Mouse (Mus musculus) liver, embryonic 16.5 days (tissue): ENCODE results near the gene Prr7. TPM values are rescaled to one million over a fixed set of nuclear protein-coding genes. Genes with fewer than 3 reads are reported as not detected.

Experiments used
- ATAC-seq: fragments of 200-750 bp; cut with Nextera tagmentation; 2 replicates; pipeline ENCODE4 v1.8.0; 2017; ENCODE audit warnings: low read depth, mild to moderate bottlenecking, moderate number of reproducible peaks, moderate library complexity
- H3K27ac ChIP-seq: fragments of 300-500 bp; sonication (generic); 2 replicates; pipeline ENCODE4 v1.5.1; 2014; ENCODE audit warnings: mild to moderate bottlenecking, low read length
- H3K27me3 ChIP-seq: fragments of 300-500 bp; sonication (generic); 2 replicates; pipeline ENCODE4 v1.6.1; 2014; ENCODE audit warnings: low read depth, low read length, mixed read lengths; ENCODE audit not compliant: control insufficient read depth, insufficient read depth
- H3K36me3 ChIP-seq: fragments of 300-500 bp; sonication (generic); 2 replicates; pipeline ENCODE4 v1.6.1; 2014; ENCODE audit warnings: mild to moderate bottlenecking; ENCODE audit not compliant: control insufficient read depth, insufficient read depth
- H3K4me1 ChIP-seq: fragments of 300-500 bp; sonication (generic); 2 replicates; pipeline ENCODE4 v1.6.1; 2014; ENCODE audit warnings: low read depth, low read length, mixed read lengths; ENCODE audit not compliant: control insufficient read depth
- H3K4me2 ChIP-seq: fragments of 300-500 bp; sonication (generic); 2 replicates; pipeline ENCODE4 v1.6.1; 2014; ENCODE audit warnings: low read depth, low read length, mixed read lengths
- H3K4me3 ChIP-seq: fragments of 300-500 bp; sonication (generic); 2 replicates; pipeline ENCODE4 v1.5.1; 2014; ENCODE audit warnings: low read depth, mild to moderate bottlenecking, low read length
- H3K9ac ChIP-seq: fragments of 300-500 bp; sonication (generic); 2 replicates; pipeline ENCODE4 v1.6.1; 2014; ENCODE audit warnings: low read depth, low read length
- H3K9me3 ChIP-seq: fragments of 300-500 bp; sonication (generic); replicated peaks from 2 replicates; pipeline ENCODE4 v1.6.1; 2016; ENCODE audit warnings: low read length; ENCODE audit not compliant: control insufficient read depth
- WGBS: fragments of 180-500 bp; shearing (Covaris S2); extraction: QIAGEN DNeasy Blood & Tissue Kit; methylation state at CpG from one replicate; pipeline ENCODE4 v1.1.7; 2014; ENCODE audit not compliant: insufficient replicate concordance; 5-methylcytosine and 5-hydroxymethylcytosine counted together
- polyA plus RNA-seq: library from polyadenylated mRNA; unstranded; fragments of >200 nt; fragmentation: Nextera tagmentation; extraction: Ambion mirVana; gene quantifications from 2 replicates; pipeline ENCODE4 v1.2.1, GENCODE M21; 2015

Gene Prr7
- not detected in 2 replicates for polyA plus RNA-seq

DNA sequence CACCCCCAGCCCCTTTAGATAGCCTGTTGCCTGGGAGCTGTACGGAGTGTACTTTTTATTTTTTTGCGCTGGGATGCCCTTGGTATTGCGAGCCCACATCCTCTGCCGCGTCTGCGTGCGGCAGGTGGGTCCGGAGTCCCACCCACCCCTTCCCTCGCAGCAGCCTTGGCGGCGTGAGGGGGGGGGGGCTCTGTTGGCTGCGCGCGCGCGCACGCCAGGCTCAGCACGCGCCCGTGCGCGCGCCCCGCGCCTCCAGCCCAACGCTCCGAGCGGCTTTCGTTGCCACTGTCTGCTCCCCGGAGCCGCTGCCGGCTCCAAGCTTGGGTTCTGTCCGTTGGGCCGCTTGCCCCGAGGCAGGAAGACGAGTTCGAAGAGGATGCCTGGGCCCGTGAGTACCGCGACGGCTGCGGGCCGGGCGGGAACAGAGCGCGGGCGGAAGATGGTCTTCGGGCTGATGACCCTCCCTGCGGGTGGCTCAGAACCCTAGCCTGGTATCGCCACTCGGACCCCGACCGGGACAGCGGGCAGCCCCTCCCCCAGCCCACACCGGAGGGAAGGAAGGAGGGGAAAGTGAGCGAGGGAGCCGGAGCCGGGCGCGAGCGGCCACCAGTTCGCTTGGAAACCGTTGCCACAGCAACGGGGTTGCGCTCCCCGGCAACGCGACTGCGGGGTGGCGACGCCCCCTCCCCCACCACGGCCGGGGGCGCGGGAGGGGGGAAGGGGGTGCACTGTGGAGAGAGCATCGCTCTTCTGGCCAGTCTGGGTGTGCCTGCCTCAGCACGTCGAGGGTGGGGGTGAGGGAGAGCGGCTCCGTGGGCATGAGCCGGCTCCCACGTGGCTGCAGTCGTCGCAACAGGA, at the start of gene Prr7:
Prr7 (plus strand) TSS at position 241 of the 858 bp plus-strand sequence.
- H3K27me3 ChIP-seq: peaks cover 41% of the 10 kb centered on the region
- H3K9me3 ChIP-seq: no peaks in the 10 kb centered on the region
- under 1% methylated on average over 76 of the region's 84 CpGs for WGBS
- H3K27ac ChIP-seq: no peak within 1 kb of the TSS
- peak within 1 kb of the TSS; percentile 72 for H3K4me2 ChIP-seq
- peak within 1 kb of the TSS; percentile 32; the same call in 1 of the 2 replicates for H3K9ac ChIP-seq
- peak within 1 kb of the TSS; percentile 56 for H3K4me3 ChIP-seq
- peaks cover 16% of the 10 kb centered on the region for H3K4me1 ChIP-seq
- peaks cover 9% of the 10 kb centered on the region for H3K36me3 ChIP-seq
- peak; percentile 37 for ATAC-seq

DNA sequence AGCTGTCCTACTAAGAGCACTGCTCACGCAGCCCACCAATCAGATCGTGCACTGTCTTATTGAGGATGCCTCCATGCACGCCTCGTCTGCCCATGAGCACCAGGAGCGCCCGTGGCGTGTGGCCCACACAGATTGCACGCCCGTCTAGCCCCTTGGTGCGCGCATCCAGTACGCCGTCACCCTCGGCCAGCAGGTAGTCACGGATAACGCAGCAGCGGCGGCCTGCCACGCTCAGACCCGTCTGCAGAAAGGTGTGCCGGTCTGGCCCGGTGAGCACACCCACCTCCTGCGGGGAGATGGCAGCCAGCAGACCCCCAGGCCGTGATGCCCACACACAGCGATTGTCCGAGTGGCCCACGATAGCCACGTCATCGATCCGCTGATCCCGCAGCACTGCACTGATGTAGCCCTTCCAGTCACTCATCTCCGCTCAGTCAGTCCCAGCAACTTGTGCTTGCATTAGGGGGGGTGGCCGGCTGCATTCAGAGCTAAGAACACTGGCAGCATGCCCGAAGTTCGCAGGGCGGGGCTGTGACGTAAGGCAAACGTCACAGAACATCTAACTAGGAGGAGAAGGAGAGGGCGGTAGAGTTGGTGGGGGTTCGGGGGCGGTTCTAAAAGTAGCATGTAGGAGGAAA, 49.2 kb upstream of the Prr7 start, which contains the start of gene Pfn3:
Pfn3 (minus strand) TSS at position 490 of the 638 bp plus-strand sequence.
- Histone ChIP-seq H3K9me3 (no peaks in the 10 kb centered on the region), H3K4me3 (no peak within 1 kb of the TSS), H3K4me2 (peak within 1 kb of the TSS; percentile 24), H3K27me3 (peaks cover 32% of the 10 kb centered on the region), H3K4me1 (peaks cover 5% of the 10 kb centered on the region), H3K9ac (no peak within 1 kb of the TSS), H3K27ac (no peak within 1 kb of the TSS), H3K36me3 (no peaks in the 10 kb centered on the region)
- 11% methylated on average over 41 of the region's 41 CpGs for WGBS
- no peak for ATAC-seq

DNA sequence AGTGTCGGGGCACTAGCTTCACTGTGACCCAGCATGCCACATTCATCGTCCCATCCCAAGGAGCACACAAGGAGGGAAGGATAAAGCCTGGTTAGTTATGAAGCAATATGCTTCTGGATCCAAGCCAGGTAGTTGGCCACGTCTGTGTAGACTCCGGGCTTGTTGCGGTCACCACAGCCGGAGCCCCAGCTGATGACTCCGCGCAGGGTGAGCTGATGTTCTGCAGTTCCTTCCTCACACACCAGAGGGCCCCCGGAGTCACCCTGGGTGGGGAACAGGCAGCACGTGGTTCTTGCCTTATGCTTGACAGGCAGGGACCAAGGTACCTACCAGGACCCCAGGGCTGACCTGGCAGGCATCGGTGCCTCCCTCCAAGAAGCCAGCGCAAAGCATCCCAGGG, 46.1 kb upstream of the Prr7 start:
- H3K9ac ChIP-seq: no peak overlapping the region
- no peak overlapping the region for H3K4me2 ChIP-seq
- no peak overlapping the region for H3K27ac ChIP-seq
- H3K9me3 ChIP-seq: no peaks in the 10 kb centered on the region
- no peaks in the 10 kb centered on the region for H3K36me3 ChIP-seq
- peaks cover 52% of the 10 kb centered on the region for H3K27me3 ChIP-seq
- WGBS: 9% methylated on average over 12 of the region's 12 CpGs
- H3K4me1 ChIP-seq: peaks cover 14% of the 10 kb centered on the region
- H3K4me3 ChIP-seq: no peak overlapping the region
- peak; percentile 58 for ATAC-seq

DNA sequence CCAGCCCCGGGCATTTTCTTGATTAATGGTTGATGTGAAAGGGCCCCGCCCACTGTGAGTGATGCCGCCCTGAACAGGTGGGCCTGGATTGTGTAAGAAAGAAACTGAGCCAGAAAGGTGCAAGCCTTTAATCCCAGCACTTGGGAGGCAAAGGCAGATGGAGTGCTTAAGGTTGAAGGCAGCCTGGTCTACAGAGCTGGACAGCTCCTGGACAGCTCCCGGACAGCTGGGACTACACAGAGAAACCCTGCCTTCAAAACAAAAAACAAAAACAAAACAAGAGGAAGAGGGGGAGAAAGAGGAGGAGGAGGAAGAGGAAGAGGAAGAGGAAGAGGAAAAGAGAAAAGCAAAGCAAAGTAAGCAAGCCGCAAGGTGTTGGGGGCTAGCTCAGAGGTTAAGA, 44.9 kb upstream of the Prr7 start:
- Histone ChIP-seq H3K4me1 (peaks cover 14% of the 10 kb centered on the region), H3K27ac (no peak overlapping the region), H3K9ac (no peak overlapping the region), H3K9me3 (no peaks in the 10 kb centered on the region), H3K36me3 (no peaks in the 10 kb centered on the region), H3K27me3 (peaks cover 47% of the 10 kb centered on the region), H3K4me2 (no peak overlapping the region), H3K4me3 (no peak overlapping the region)
- WGBS: 62% methylated on average over 5 of the region's 5 CpGs
- ATAC-seq: no peak

DNA sequence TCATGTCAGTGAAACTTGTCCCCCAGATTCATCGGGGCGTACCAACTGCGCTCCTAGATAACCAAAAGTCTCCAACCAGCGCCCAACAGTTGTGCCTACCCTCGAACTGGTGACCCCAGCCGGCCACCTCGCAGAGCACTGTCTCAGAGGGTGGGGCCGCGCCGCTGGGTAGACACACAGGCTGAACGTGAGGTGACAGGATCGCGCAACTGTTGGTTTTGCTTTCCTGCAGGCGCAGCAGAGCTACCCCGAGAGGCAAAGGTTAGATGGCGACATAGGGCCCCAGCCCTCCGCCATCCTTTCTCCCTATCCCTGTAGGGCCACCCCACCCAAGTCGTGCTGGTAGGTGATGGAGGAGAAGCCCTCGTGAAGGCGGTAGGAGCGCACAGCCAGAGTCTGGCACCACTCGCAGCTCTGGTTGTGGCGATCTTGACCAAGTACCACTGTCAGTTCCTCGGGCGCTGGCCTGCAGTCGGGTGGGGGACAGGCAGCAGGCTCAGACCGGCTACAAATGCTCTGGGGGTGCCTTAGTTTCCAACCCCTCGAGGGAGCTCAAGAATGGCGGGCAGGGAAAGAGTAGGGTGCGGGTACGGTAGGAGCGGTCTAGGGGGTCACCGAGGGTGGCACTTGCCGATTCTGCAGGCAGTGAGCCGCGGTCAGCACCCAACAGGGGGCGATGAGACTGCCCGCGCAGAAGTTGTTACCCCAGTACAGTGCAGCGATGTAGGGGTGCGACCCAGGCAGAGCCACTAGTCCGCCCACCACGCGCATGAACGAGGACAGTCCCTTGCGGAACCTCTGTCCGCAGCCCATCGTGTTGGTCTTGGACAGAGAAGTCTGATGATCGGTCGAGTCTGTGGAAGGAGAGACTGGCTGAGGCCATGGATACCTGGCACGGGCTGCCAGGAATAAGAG, 43.8 kb upstream of the Prr7 start:
- Histone ChIP-seq H3K27me3 (peaks cover 37% of the 10 kb centered on the region), H3K9me3 (no peaks in the 10 kb centered on the region), H3K4me2 (0 out of 2 replicates have a peak overlapping the region, but pooled peaks have one; percentile 6), H3K36me3 (no peaks in the 10 kb centered on the region), H3K27ac (no peak overlapping the region), H3K4me3 (no peak overlapping the region), H3K9ac (no peak overlapping the region), H3K4me1 (peaks cover 12% of the 10 kb centered on the region)
- ATAC-seq: peak; percentile 72
- WGBS: 21% methylated on average over 51 of the region's 51 CpGs

DNA sequence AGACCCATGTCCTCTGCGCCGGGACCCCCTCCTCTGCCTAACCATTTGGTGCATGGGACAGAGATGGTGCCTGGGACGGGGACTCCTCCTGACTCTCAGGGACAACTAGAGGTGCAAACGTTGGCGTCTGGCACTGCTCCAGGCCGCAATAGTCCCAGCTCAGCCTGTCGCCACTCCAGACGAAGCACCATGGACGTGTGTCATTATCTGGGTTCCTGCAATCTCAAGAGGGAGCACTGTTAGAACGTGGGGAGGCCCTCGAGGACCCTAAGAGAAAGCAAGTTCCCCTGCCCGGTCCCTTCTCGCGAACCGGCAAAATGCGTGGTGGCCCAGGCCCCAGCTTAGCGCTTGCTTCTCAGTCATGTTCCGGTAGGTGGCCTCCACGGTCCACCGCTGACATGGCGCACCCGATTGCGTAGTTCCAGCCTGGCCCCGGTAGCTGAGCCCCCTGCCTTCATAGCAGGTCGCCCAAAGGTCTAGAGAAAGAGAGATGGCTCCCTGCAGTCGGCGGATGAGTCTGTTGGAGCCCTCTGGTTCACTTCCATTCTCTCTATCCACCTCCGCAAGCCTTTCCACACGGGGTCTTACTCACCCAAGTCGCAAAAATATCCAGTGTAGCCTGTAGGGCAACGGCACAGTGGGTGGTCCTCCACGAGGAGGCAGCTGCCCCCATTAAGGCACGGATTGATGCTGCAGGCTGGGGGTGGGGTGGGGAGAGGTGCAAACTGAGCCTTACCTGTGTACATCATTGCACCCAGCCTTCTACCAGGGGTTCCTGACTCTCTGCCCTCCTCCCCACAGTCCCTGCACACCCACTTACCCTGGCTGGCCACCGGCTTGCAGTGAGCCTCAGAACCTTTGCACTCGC, 42.9 kb upstream of the Prr7 start:
- WGBS: 12% methylated on average over 35 of the region's 35 CpGs
- H3K27me3 ChIP-seq: peaks cover 37% of the 10 kb centered on the region
- no peaks in the 10 kb centered on the region for H3K9me3 ChIP-seq
- ATAC-seq: no peak
- H3K4me2 ChIP-seq: no peak overlapping the region
- H3K9ac ChIP-seq: no peak overlapping the region
- H3K27ac ChIP-seq: no peak overlapping the region
- peak overlapping the region; percentile 2; the same call in 1 of the 2 replicates for H3K4me3 ChIP-seq
- no peaks in the 10 kb centered on the region for H3K36me3 ChIP-seq
- H3K4me1 ChIP-seq: peaks cover 12% of the 10 kb centered on the region

DNA sequence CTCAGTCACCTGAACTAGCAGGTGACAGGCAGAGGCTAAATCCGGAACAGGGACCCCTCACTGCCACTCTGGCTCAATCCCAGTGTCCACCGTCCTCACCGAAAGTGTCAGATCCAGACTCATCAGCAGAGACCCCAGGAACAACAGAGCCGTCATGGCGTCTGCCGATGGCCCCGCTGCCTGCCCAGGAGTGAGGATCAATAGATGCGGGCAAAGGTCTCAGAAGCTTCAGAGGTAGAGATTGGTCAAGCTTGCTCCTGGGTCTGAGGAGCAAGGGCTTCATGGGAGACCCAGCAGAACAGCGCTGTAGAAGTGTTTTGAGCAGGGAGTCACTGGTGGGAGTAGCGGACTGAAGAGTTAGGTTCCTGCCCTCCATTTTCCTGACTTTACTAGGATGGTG, 37.5 kb upstream of the Prr7 start, which contains the start of gene F12:
F12 (minus strand) TSS at position 181 of the 400 bp plus-strand sequence.
- WGBS: 70% methylated on average over 10 of the region's 10 CpGs
- Histone ChIP-seq H3K9ac (peak within 1 kb of the TSS; percentile 22), H3K36me3 (no peaks in the 10 kb centered on the region), H3K27ac (no peak within 1 kb of the TSS), H3K27me3 (peaks cover 5% of the 10 kb centered on the region), H3K4me1 (no peaks in the 10 kb centered on the region; the same call in none of the 2 replicates), H3K4me3 (peak within 1 kb of the TSS; percentile 46), H3K9me3 (no peaks in the 10 kb centered on the region), H3K4me2 (peak within 1 kb of the TSS; percentile 43)
- ATAC-seq: peak; percentile 37; the same call in 1 of the 2 replicates
